ENCODE assay signal across 8 mouse cellular contexts in the genomic region with DNA sequence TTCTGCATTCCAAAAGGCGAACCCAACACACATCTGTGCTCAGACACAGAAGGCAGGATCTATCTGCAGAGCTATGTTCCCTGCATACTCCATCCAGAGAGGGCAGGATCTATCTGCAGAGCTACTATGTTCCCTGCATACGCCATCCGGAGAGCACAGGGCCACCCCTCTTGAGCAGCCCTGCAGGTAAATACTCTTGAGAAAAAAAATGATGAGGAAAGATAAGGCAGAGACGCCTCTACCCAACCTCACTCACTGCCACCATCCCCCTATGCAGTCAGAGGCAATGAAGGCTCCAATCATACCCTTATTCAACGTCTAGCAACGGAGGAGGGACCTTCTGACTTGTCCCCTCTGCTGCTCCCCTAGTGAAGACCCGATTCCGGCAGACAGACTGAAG. TPM values are rescaled to one million over a fixed set of nuclear protein-coding genes. Genes with fewer than 3 reads are reported as not detected.
DNase-seq lines count a peak whose midpoint lies in the region; ATAC-seq and TF ChIP-seq lines count a peak whose summit lies in the region.

No protein-coding gene starts in this region.

- no peak for TF ChIP-seq POLR2A in kidney, adult 2 months (IDR thresholded peaks at IDR 0.05; ENCODE audit: low read depth, low read length)

- WGBS in kidney, postnatal 0 days, result 34% methylated on average over 8 of the region's 8 CpGs
- 54% methylated on average over 8 of the region's 8 CpGs for WGBS in kidney, adult 2 months
- 49% methylated on average over 8 of the region's 8 CpGs for WGBS in embryonic facial prominence, embryonic 10.5 days
- 44% methylated on average over 8 of the region's 8 CpGs for WGBS in hindbrain, embryonic 14.5 days
- 42% methylated on average over 8 of the region's 8 CpGs for WGBS in midbrain, embryonic 16.5 days

- no peaks in the 10 kb centered on the region for H3K36me3 ChIP-seq in kidney, postnatal 0 days (ENCODE audit: insufficient read depth, low read length)
- no peaks in the 10 kb centered on the region for H3K36me3 ChIP-seq in kidney, adult 2 months (ENCODE audit: control insufficient read depth, insufficient read depth, low read length)
- H3K36me3 ChIP-seq in embryonic facial prominence, embryonic 10.5 days (replicated peaks), result no peaks in the 10 kb centered on the region
- no peaks in the 10 kb centered on the region for H3K36me3 ChIP-seq in hindbrain, embryonic 14.5 days (replicated peaks; ENCODE audit: control insufficient read depth, insufficient read depth)
- no peaks in the 10 kb centered on the region for H3K36me3 ChIP-seq in midbrain, embryonic 16.5 days (ENCODE audit: control insufficient read depth, insufficient read depth, low read length)

- TF ChIP-seq CTCF in kidney, postnatal 0 days (IDR thresholded peaks at IDR 0.05; ENCODE audit: low read depth), result no peak
- TF ChIP-seq CTCF in kidney, adult 2 months (conservative IDR thresholded peaks at IDR 0.05; ENCODE audit: insufficient read depth, insufficient read length, low read depth, low read length), result no peak

- no peak for DNase-seq in kidney, postnatal 0 days (ENCODE audit: low spot score)
- no peak for DNase-seq in kidney, adult 2 months
- DNase-seq in embryonic facial prominence, embryonic 10.5 days (ENCODE audit: low spot score), result no peak
- no peak for DNase-seq in hindbrain, embryonic 14.5 days (ENCODE audit: low spot score)
- no peak for DNase-seq in frontal cortex, adult 2 months (ENCODE audit: extremely low spot score in 1 of 2, low spot score in 1 of 2)
- DNase-seq in adrenal gland, adult 18-20 months (ENCODE audit: low spot score in 2 of 2), result no peak

- no peak for ATAC-seq in kidney, postnatal 0 days (replicated peaks; ENCODE audit: low FRiP score, low read depth)
- ATAC-seq in hindbrain, embryonic 14.5 days (ENCODE audit: low FRiP score), result no peak
- ATAC-seq in midbrain, embryonic 16.5 days, result no peak
- ATAC-seq in erythroid progenitor cell, adult 5-6 weeks (replicated peaks; ENCODE audit: low FRiP score, poor library complexity, severe bottlenecking), result no peak

- H3K4me2 ChIP-seq in kidney, postnatal 0 days (ENCODE audit: low read length), result peak overlapping the region; percentile 77
- H3K4me2 ChIP-seq in hindbrain, embryonic 14.5 days (replicated peaks), result peak overlapping the region; percentile 78
- H3K4me2 ChIP-seq in midbrain, embryonic 16.5 days (ENCODE audit: low read length), result peak overlapping the region; percentile 82

- no peak overlapping the region for H3K9ac ChIP-seq in kidney, postnatal 0 days (ENCODE audit: low read depth, low read length)
- H3K9ac ChIP-seq in hindbrain, embryonic 14.5 days, result peak overlapping the region; percentile 81
- peak overlapping the region; percentile 73 for H3K9ac ChIP-seq in midbrain, embryonic 16.5 days (ENCODE audit: low read depth, low read length)

- peak overlapping the region; percentile 71 for H3K4me3 ChIP-seq in kidney, postnatal 0 days (replicated peaks; ENCODE audit: low read depth, low read length)
- H3K4me3 ChIP-seq in kidney, adult 2 months (ENCODE audit: insufficient read depth, low read depth, low read length), result no peak overlapping the region
- H3K4me3 ChIP-seq in embryonic facial prominence, embryonic 10.5 days, result peak overlapping the region; percentile 75
- peak overlapping the region; percentile 83 for H3K4me3 ChIP-seq in hindbrain, embryonic 14.5 days (replicated peaks; ENCODE audit: low read length)
- peak overlapping the region; percentile 91 for H3K4me3 ChIP-seq in midbrain, embryonic 16.5 days (ENCODE audit: low read depth, low read length)

- no peaks in the 10 kb centered on the region for H3K27me3 ChIP-seq in kidney, postnatal 0 days (ENCODE audit: insufficient read depth, low read length)
- no peaks in the 10 kb centered on the region for H3K27me3 ChIP-seq in kidney, adult 2 months (replicated peaks; ENCODE audit: control insufficient read depth, insufficient read depth, low read length)
- peaks cover 26% of the 10 kb centered on the region for H3K27me3 ChIP-seq in embryonic facial prominence, embryonic 10.5 days (replicated peaks; ENCODE audit: low read depth, poor library complexity, severe bottlenecking)
- no peaks in the 10 kb centered on the region for H3K27me3 ChIP-seq in hindbrain, embryonic 14.5 days (ENCODE audit: control insufficient read depth, insufficient read depth, low read length)
- no peaks in the 10 kb centered on the region for H3K27me3 ChIP-seq in midbrain, embryonic 16.5 days (ENCODE audit: control insufficient read depth, insufficient read depth, low read depth, low read length)

- peaks cover 17% of the 10 kb centered on the region; the same call in 1 of the 2 replicates for H3K4me1 ChIP-seq in kidney, postnatal 0 days (replicated peaks; ENCODE audit: insufficient read depth, low read length)
- H3K4me1 ChIP-seq in kidney, adult 2 months (ENCODE audit: control insufficient read depth, insufficient read depth, low read length), result 0 out of 2 replicates have a peak, but pooled peaks cover 3% of the 10 kb centered on the region
- peaks cover 50% of the 10 kb centered on the region for H3K4me1 ChIP-seq in embryonic facial prominence, embryonic 10.5 days
- H3K4me1 ChIP-seq in hindbrain, embryonic 14.5 days (replicated peaks; ENCODE audit: control insufficient read depth, insufficient read depth, low read length), result peaks cover 38% of the 10 kb centered on the region
- peaks cover 26% of the 10 kb centered on the region for H3K4me1 ChIP-seq in midbrain, embryonic 16.5 days (ENCODE audit: control insufficient read depth, insufficient read depth, low read length)

- H3K27ac ChIP-seq in kidney, postnatal 0 days, result no peak overlapping the region
- no peak overlapping the region for H3K27ac ChIP-seq in kidney, adult 2 months (ENCODE audit: insufficient read depth, low read depth, low read length)
- H3K27ac ChIP-seq in embryonic facial prominence, embryonic 10.5 days (replicated peaks), result no peak overlapping the region
- peak overlapping the region; percentile 94 for H3K27ac ChIP-seq in hindbrain, embryonic 14.5 days
- H3K27ac ChIP-seq in midbrain, embryonic 16.5 days (ENCODE audit: low read length), result peak overlapping the region; percentile 88

- H3K9me3 ChIP-seq in kidney, postnatal 0 days (replicated peaks; ENCODE audit: low read length), result no peaks in the 10 kb centered on the region
- no peaks in the 10 kb centered on the region for H3K9me3 ChIP-seq in embryonic facial prominence, embryonic 10.5 days
- no peaks in the 10 kb centered on the region for H3K9me3 ChIP-seq in hindbrain, embryonic 14.5 days (ENCODE audit: control insufficient read depth, low read length)
- H3K9me3 ChIP-seq in midbrain, embryonic 16.5 days (replicated peaks; ENCODE audit: control insufficient read depth, low read length, poor library complexity, severe bottlenecking), result no peaks in the 10 kb centered on the region

RNA-seq across cellular contexts. Expression of a gene that starts 1.9 kb away (rescaled TPM):
- polyA plus RNA-seq in kidney, postnatal 0 days (2015; fragmentation: Nextera tagmentation; extraction: Ambion mirVana), result 14.0 and 15.6 TPM in 2 replicates
- polyA plus RNA-seq in kidney, adult 2 months (2012; rRNA removed), result 9.4 and 10.8 TPM in 2 replicates
- 26.3 and 27.3 TPM in 2 replicates for polyA plus RNA-seq in embryonic facial prominence, embryonic 10.5 days (2016; fragmentation: Nextera tagmentation; extraction: Ambion mirVana)
- polyA plus RNA-seq in hindbrain, embryonic 14.5 days (2014; fragmentation: Nextera tagmentation; extraction: Ambion mirVana), result 32.6 and 37.3 TPM in 2 replicates
- polyA plus RNA-seq in midbrain, embryonic 16.5 days (2015; fragmentation: Nextera tagmentation; extraction: Ambion mirVana), result 29.3 and 33.2 TPM in 2 replicates
- 86.7 and 95.6 TPM in 2 replicates for polyA plus RNA-seq in frontal cortex, adult 2 months (2012; rRNA removed)
- 6.5 and 9.6 TPM in 2 replicates for total RNA-seq in erythroid progenitor cell, adult 5-6 weeks (2015; ENCODE audit: low replicate concordance)
- total RNA-seq in erythroid progenitor cell, adult 5-6 weeks (2017; ENCODE audit: low replicate concordance), result 12.2 and 13.4 TPM in 2 replicates
- total RNA-seq in adrenal gland, adult 18-20 months (2021), result 10 to 100 TPM; 19.1 to 30.6 TPM

RNA-seq across cellular contexts. Expression of a gene that starts 30.2 kb away (rescaled TPM):
- not detected in 2 replicates for polyA plus RNA-seq in kidney, postnatal 0 days (2015; fragmentation: Nextera tagmentation; extraction: Ambion mirVana)
- not detected in 2 replicates for polyA plus RNA-seq in kidney, adult 2 months (2012; rRNA removed)
- 0.24 and 0.70 TPM in 2 replicates for polyA plus RNA-seq in embryonic facial prominence, embryonic 10.5 days (2016; fragmentation: Nextera tagmentation; extraction: Ambion mirVana)
- polyA plus RNA-seq in hindbrain, embryonic 14.5 days (2014; fragmentation: Nextera tagmentation; extraction: Ambion mirVana), result 0.73 and 1.7 TPM in 2 replicates
- 1.4 and 1.9 TPM in 2 replicates for polyA plus RNA-seq in midbrain, embryonic 16.5 days (2015; fragmentation: Nextera tagmentation; extraction: Ambion mirVana)
- 2.5 and 2.7 TPM in 2 replicates for polyA plus RNA-seq in frontal cortex, adult 2 months (2012; rRNA removed)
- total RNA-seq in erythroid progenitor cell, adult 5-6 weeks (2015; ENCODE audit: low replicate concordance), result not detected in 2 replicates
- not detected in 2 replicates for total RNA-seq in erythroid progenitor cell, adult 5-6 weeks (2017; ENCODE audit: low replicate concordance)
- not detected for total RNA-seq in adrenal gland, adult 18-20 months (2021)

Comparison
In these comparisons a context has a peak if more than half of its experiments do, and no peak if none do; other contexts are left out.
1. H3K27ac ChIP-seq: peak in hindbrain, embryonic 14.5 days (single experiment) and midbrain, embryonic 16.5 days (single experiment); none in kidney, postnatal 0 days (single experiment), kidney, adult 2 months (single experiment) and embryonic facial prominence, embryonic 10.5 days (single experiment).
2. Peak in every context shown above with its lines, with median percentiles within 50 percentile points of each other: H3K4me2 ChIP-seq.